In the genomic region with DNA sequence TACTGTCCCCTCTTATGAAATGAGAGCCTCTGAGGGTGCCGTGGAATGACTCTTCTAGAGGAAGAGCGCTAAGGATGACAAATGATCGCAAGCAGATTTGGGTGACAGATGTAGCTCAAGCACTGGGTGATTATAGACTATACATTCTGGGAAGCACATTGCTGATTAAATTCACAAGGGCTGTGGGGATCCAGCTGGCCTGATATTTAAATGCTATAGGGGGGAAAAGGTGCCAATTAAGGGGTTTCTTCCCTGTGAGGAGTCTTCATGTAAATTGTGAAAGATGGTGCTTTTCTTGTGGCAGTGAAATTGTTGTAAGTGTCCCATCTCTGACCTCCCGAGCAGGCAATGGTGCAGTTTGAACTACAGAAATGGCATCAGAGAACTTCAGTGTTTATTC, we compare ENCODE assay signal across 27 mouse cellular contexts.
A peak's percentile ranks its signal among the peaks of the same experiment; 100 is the strongest.
DNase-seq lines count a peak whose midpoint lies in the region; ATAC-seq and TF ChIP-seq lines count a peak whose summit lies in the region.
"Had no signal": no experiment of that assay in that cellular context is flagged by ENCODE, and none has a peak within 500 bp of the region (broad histone marks: within the 10 kb centered on the region; RNA-seq: fewer than 3 reads in every experiment).

No protein-coding gene starts in this region.

- TF ChIP-seq CTCF in brain, embryonic 14.5 days (IDR thresholded peaks at IDR 0.05; ENCODE audit: borderline replicate concordance, extremely low read depth, insufficient read depth, insufficient read length) = no peak
- TF ChIP-seq CTCF in forebrain, postnatal 0 days (IDR thresholded peaks at IDR 0.05; ENCODE audit: low read depth) = no peak
- no peak for TF ChIP-seq CTCF in midbrain, postnatal 0 days (IDR thresholded peaks at IDR 0.05)

- no peak overlapping the region for H3K9ac ChIP-seq in forebrain, embryonic 13.5 days
- H3K9ac ChIP-seq in forebrain, embryonic 11.5 days (ENCODE audit: low read length) = no peak overlapping the region
- H3K9ac ChIP-seq in forebrain, embryonic 14.5 days (ENCODE audit: low read length) = no peak overlapping the region
- H3K9ac ChIP-seq in forebrain, postnatal 0 days = no peak overlapping the region
- no peak overlapping the region for H3K9ac ChIP-seq in kidney, embryonic 15.5 days
- H3K9ac ChIP-seq in midbrain, postnatal 0 days (replicated peaks; ENCODE audit: low read length, poor library complexity, severe bottlenecking) = no peak overlapping the region
- H3K9ac ChIP-seq: heart, embryonic 12.5 days; heart, embryonic 15.5 days; hindbrain, embryonic 14.5 days had no signal

- peak overlapping the region; percentile 67 for H3K27ac ChIP-seq in forebrain, embryonic 13.5 days
- H3K27ac ChIP-seq in forebrain, embryonic 11.5 days (ENCODE audit: low read depth, low read length) = no peak overlapping the region
- H3K27ac ChIP-seq in forebrain, embryonic 14.5 days (ENCODE audit: low read depth, low read length) = peak overlapping the region; percentile 29; the same call in 1 of the 2 replicates
- H3K27ac ChIP-seq in forebrain, postnatal 0 days (ENCODE audit: low read depth, low read length) = no peak overlapping the region
- no peak overlapping the region for H3K27ac ChIP-seq in kidney, embryonic 15.5 days
- no peak overlapping the region for H3K27ac ChIP-seq in midbrain, postnatal 0 days (ENCODE audit: low read depth, low read length)
- H3K27ac ChIP-seq: hindbrain, embryonic 14.5 days; hindbrain, postnatal 0 days had no signal

- no peak for TF ChIP-seq POLR2A in brain, embryonic 14.5 days (IDR thresholded peaks at IDR 0.05; ENCODE audit: borderline replicate concordance, extremely low read depth, insufficient read depth, insufficient read length, poor library complexity, severe bottlenecking)

- WGBS in forebrain, embryonic 13.5 days = 64% methylated on average over 4 of the region's 4 CpGs
- 80% methylated on average over 4 of the region's 4 CpGs for WGBS in forebrain, embryonic 11.5 days
- 66% methylated on average over 4 of the region's 4 CpGs for WGBS in forebrain, embryonic 14.5 days
- WGBS in forebrain, postnatal 0 days = 54% methylated on average over 4 of the region's 4 CpGs
- WGBS in kidney, embryonic 15.5 days = 79% methylated on average over 4 of the region's 4 CpGs
- 77% methylated on average over 4 of the region's 4 CpGs for WGBS in midbrain, postnatal 0 days

- peaks cover 36% of the 10 kb centered on the region for H3K4me1 ChIP-seq in forebrain, embryonic 13.5 days
- peaks cover 3% of the 10 kb centered on the region; the same call in 1 of the 2 replicates for H3K4me1 ChIP-seq in forebrain, embryonic 11.5 days (replicated peaks; ENCODE audit: control insufficient read depth, insufficient read depth, low read length)
- peaks cover 20% of the 10 kb centered on the region for H3K4me1 ChIP-seq in forebrain, embryonic 14.5 days (ENCODE audit: control insufficient read depth, insufficient read depth, low read length)
- H3K4me1 ChIP-seq in forebrain, postnatal 0 days (ENCODE audit: insufficient read depth) = 0 out of 2 replicates have a peak, but pooled peaks cover 13% of the 10 kb centered on the region
- peaks cover 31% of the 10 kb centered on the region for H3K4me1 ChIP-seq in kidney, embryonic 15.5 days
- H3K4me1 ChIP-seq in midbrain, postnatal 0 days (ENCODE audit: insufficient read depth, low read length) = 0 out of 2 replicates have a peak, but pooled peaks cover 4% of the 10 kb centered on the region

- H3K4me2 ChIP-seq in forebrain, embryonic 13.5 days = no peak overlapping the region
- H3K4me2 ChIP-seq in forebrain, embryonic 11.5 days (ENCODE audit: low read depth, low read length, severe bottlenecking) = no peak overlapping the region
- no peak overlapping the region for H3K4me2 ChIP-seq in forebrain, embryonic 14.5 days (ENCODE audit: low read length)
- no peak overlapping the region for H3K4me2 ChIP-seq in forebrain, postnatal 0 days (ENCODE audit: low read depth)
- H3K4me2 ChIP-seq in kidney, embryonic 15.5 days = no peak overlapping the region
- H3K4me2 ChIP-seq in midbrain, postnatal 0 days (ENCODE audit: low read depth, low read length, poor library complexity, severe bottlenecking) = no peak overlapping the region
- H3K4me2 ChIP-seq: heart, embryonic 12.5 days; heart, embryonic 15.5 days; hindbrain, embryonic 14.5 days had no signal

- no peaks in the 10 kb centered on the region for H3K36me3 ChIP-seq in forebrain, embryonic 13.5 days (ENCODE audit: poor library complexity, severe bottlenecking)
- no peaks in the 10 kb centered on the region for H3K36me3 ChIP-seq in forebrain, embryonic 11.5 days (ENCODE audit: control insufficient read depth, insufficient read depth, low read length)
- H3K36me3 ChIP-seq in forebrain, embryonic 14.5 days (ENCODE audit: control insufficient read depth, insufficient read depth, low read length) = no peaks in the 10 kb centered on the region
- H3K36me3 ChIP-seq in forebrain, postnatal 0 days (ENCODE audit: insufficient read depth) = no peaks in the 10 kb centered on the region
- no peaks in the 10 kb centered on the region for H3K36me3 ChIP-seq in kidney, embryonic 15.5 days
- no peaks in the 10 kb centered on the region for H3K36me3 ChIP-seq in midbrain, postnatal 0 days (ENCODE audit: insufficient read depth, low read length)
- H3K36me3 ChIP-seq: G1E; heart, embryonic 15.5 days had no signal

- peak; percentile 57 for ATAC-seq in forebrain, embryonic 13.5 days
- ATAC-seq in forebrain, embryonic 11.5 days (replicated peaks; ENCODE audit: low FRiP score) = no peak
- ATAC-seq in forebrain, embryonic 14.5 days = peak; percentile 55; the same call in 1 of the 2 replicates
- ATAC-seq in forebrain, postnatal 0 days = no peak
- ATAC-seq in kidney, embryonic 15.5 days (replicated peaks; ENCODE audit: low FRiP score) = no peak
- ATAC-seq in midbrain, postnatal 0 days (ENCODE audit: low FRiP score) = no peak
- ATAC-seq: hindbrain, postnatal 0 days; inflammation-experienced regulatory T-cells, adult 6 months; intestine, embryonic 16.5 days; Patski had no signal

- H3K4me3 ChIP-seq in forebrain, embryonic 13.5 days = no peak overlapping the region
- H3K4me3 ChIP-seq in forebrain, embryonic 11.5 days (ENCODE audit: low read depth, low read length) = no peak overlapping the region
- H3K4me3 ChIP-seq in forebrain, embryonic 14.5 days (ENCODE audit: low read depth, low read length) = no peak overlapping the region
- no peak overlapping the region for H3K4me3 ChIP-seq in forebrain, postnatal 0 days (ENCODE audit: low read depth, low read length)
- no peak overlapping the region for H3K4me3 ChIP-seq in kidney, embryonic 15.5 days (replicated peaks)
- H3K4me3 ChIP-seq in midbrain, postnatal 0 days (ENCODE audit: low read depth, low read length) = no peak overlapping the region
- H3K4me3 ChIP-seq: heart, embryonic 12.5 days; heart, embryonic 15.5 days had no signal

- DNase-seq in forebrain, embryonic 11.5 days (ENCODE audit: low spot score) = no peak
- DNase-seq in brain, embryonic 14.5 days (ENCODE audit: low read depth) = peak; percentile 84
- peak; percentile 80 for DNase-seq in forebrain, embryonic 14.5 days (ENCODE audit: low spot score)
- peak; percentile 53 for DNase-seq in forebrain, postnatal 0 days
- no peak for DNase-seq in gastrocnemius, postnatal 25 days
- DNase-seq in midbrain, postnatal 0 days (ENCODE audit: low spot score) = no peak
- DNase-seq: adrenal gland, postnatal 10 days; adrenal gland, postnatal 36 days; B cell, adult 2 months; cerebellum, adult 11 months; cerebellum, adult 8-10 months; cerebellum, postnatal 10 days; gastrocnemius, postnatal 10 days; heart, adult 18-20 months; heart, postnatal 14 days; heart, postnatal 4 days had no signal

- H3K9me3 ChIP-seq in forebrain, embryonic 13.5 days (replicated peaks) = no peaks in the 10 kb centered on the region
- no peaks in the 10 kb centered on the region for H3K9me3 ChIP-seq in forebrain, embryonic 11.5 days (ENCODE audit: control insufficient read depth, low read length)
- H3K9me3 ChIP-seq in forebrain, embryonic 14.5 days (replicated peaks; ENCODE audit: control insufficient read depth, low read length) = no peaks in the 10 kb centered on the region
- no peaks in the 10 kb centered on the region for H3K9me3 ChIP-seq in forebrain, postnatal 0 days (ENCODE audit: low read length)
- H3K9me3 ChIP-seq in kidney, embryonic 15.5 days (replicated peaks) = no peaks in the 10 kb centered on the region
- no peaks in the 10 kb centered on the region for H3K9me3 ChIP-seq in midbrain, postnatal 0 days (ENCODE audit: low read length)
- H3K9me3 ChIP-seq: G1E; heart, embryonic 12.5 days; heart, embryonic 15.5 days had no signal

- no peaks in the 10 kb centered on the region for H3K27me3 ChIP-seq in forebrain, embryonic 13.5 days
- no peaks in the 10 kb centered on the region for H3K27me3 ChIP-seq in forebrain, embryonic 11.5 days (ENCODE audit: control insufficient read depth, insufficient read depth, low read length)
- H3K27me3 ChIP-seq in forebrain, embryonic 14.5 days (replicated peaks; ENCODE audit: control insufficient read depth, insufficient read depth, low read length) = no peaks in the 10 kb centered on the region
- H3K27me3 ChIP-seq in forebrain, postnatal 0 days (ENCODE audit: insufficient read depth, low read length) = no peaks in the 10 kb centered on the region
- H3K27me3 ChIP-seq in kidney, embryonic 15.5 days = no peaks in the 10 kb centered on the region
- no peaks in the 10 kb centered on the region for H3K27me3 ChIP-seq in midbrain, postnatal 0 days (ENCODE audit: insufficient read depth, low read length)
- H3K27me3 ChIP-seq: CH12.LX; heart, embryonic 12.5 days; heart, embryonic 15.5 days; Patski had no signal

Comparison
In these comparisons a context has a peak if more than half of its experiments do, and no peak if none do; other contexts are left out.
1. ATAC-seq: peak in forebrain, embryonic 13.5 days (single experiment) and forebrain, embryonic 14.5 days (single experiment); none in forebrain, embryonic 11.5 days (single experiment), forebrain, postnatal 0 days (single experiment), kidney, embryonic 15.5 days (single experiment) and midbrain, postnatal 0 days (single experiment).
2. H3K27ac ChIP-seq: peak in forebrain, embryonic 13.5 days (single experiment) and forebrain, embryonic 14.5 days (single experiment); none in forebrain, embryonic 11.5 days (single experiment), forebrain, postnatal 0 days (single experiment), kidney, embryonic 15.5 days (single experiment) and midbrain, postnatal 0 days (single experiment).
3. DNase-seq: peak in brain, embryonic 14.5 days (single experiment), forebrain, embryonic 14.5 days (single experiment) and forebrain, postnatal 0 days (single experiment); none in forebrain, embryonic 11.5 days (single experiment), gastrocnemius, postnatal 25 days (single experiment) and midbrain, postnatal 0 days (single experiment).